Mouse (Mus musculus) liver, adult 10 weeks (tissue): ENCODE measurements around the gene Arrdc1. TPM values are rescaled to one million over a fixed set of nuclear protein-coding genes. Genes with fewer than 3 reads are reported as not detected.

Experiments used
- polyA plus RNA-seq: library from polyadenylated mRNA; stranded (reverse); fragments of 350-450 nt; fragmentation: Illumina TruSeq; extraction: RNeasy Lipid Tissue Mini Kit (QIAGEN cat#74804); gene quantifications from one replicate; pipeline ENCODE4 v1.2.3, GENCODE M21; 2014; ENCODE audit warnings: low read depth, low replicate concordance

Arrdc1 gene
- not detected for polyA plus RNA-seq

DNA sequence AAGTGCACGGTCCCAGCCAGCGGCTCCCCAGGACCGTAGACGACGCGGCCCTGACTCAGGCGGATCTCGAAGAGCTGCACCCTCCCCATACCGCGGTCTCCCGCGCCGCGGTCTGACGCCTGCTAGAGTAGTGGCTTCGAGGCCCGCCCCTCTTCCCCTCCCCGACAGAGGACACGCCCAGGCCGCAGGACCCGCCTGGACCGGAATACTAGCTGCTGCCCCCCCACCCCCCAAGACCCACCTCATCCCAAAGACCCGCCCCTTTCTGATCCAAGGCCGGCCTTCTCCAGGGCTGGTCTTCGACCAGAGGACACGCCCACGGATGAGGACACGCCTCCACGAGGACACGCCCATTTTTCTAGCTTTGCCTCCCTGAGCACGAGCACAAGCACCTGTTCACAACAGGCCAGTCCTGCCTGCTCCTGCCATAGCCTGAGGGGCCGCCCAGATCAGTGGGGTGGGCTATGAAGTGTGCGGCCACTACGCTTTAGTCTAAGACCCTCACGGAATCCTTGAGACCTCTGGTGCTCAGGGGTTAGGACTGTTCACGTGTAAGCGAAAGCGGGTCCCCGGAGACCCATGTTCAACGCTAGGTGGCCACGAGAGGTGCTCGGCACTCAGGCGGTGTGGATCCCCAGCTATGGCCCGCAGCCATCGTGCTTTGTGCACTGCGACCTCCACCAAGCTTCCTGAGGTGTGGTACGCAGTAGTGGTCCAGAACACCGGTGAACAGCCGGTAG lies at the start of gene Arrdc1:
TSS of gene Arrdc1 (minus strand) at position 196 of the 740 bp plus-strand sequence.

DNA sequence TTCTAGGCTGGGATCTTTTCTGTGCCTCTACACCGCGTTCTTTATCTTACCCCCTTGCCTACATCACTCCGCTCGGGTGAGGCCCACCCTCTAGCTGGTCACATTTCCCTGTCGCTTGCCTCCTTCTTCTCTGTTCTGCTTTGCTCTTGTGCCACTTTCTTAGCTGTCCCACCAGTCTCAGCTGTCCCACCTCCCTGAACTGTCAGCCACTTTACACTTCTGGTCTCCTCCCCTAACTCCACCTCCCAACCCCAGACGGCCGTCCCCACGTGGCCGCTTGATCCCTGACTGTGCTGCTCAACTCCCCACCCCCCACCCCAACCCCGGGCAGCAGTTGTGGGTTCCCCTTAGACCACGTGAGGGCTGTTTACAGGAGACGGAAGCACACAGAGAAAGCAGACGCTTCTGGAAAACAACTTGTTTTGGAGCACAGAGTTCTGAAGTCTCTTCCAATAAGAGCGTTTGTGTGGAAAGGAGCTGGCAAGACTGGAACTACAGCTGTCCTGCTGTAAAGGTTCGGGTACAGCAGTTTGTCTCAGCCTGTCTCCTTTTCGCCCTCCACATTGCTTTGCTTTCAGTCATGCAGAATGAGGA lies 40.7 kb upstream of the Arrdc1 start, which contains the start of gene Pnpla7:
TSS of gene Pnpla7 (plus strand) at position 330 of the 594 bp plus-strand sequence.

DNA sequence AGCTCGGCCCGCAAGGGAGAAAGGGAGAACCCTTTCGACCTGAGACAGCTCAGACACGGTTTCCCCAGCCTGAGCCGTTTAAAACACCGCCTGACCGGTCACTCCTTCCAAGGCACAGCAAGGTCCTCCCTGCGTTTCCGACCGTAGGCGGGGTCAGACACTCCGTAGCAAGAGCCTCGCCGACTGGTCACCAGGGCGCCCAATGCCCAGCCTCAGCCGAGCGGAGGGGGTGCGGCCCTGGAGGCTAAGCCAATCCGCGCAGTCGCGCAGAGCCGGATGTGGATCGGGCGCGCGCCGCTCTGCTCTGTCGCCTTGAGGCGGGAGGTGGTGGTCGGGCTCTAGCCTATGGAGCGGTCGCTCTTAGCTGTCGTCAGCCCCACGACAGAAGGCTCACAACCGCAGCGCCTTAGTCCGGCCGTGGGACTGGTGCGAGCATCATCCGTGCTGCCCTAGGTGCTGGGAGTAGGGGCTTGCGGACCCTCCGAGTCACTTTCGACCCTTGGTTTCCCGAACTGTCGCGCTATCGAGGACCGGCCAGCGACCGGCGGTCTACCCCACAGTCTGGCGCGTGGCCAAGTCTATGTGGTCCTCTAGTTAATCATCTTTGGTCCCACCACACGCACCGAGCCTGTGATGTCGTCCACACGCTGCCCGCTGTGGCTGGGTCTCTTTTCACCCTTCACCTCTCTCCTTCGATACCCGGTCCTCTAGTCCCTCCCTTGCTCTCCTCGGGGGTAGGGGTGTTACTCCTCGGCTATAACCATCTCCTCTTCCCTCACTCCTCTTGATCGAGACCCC lies 40.1 kb upstream of the Arrdc1 start, which contains the start of gene Mrpl41:
TSS of gene Mrpl41 (minus strand) at position 193 of the 798 bp plus-strand sequence.

DNA sequence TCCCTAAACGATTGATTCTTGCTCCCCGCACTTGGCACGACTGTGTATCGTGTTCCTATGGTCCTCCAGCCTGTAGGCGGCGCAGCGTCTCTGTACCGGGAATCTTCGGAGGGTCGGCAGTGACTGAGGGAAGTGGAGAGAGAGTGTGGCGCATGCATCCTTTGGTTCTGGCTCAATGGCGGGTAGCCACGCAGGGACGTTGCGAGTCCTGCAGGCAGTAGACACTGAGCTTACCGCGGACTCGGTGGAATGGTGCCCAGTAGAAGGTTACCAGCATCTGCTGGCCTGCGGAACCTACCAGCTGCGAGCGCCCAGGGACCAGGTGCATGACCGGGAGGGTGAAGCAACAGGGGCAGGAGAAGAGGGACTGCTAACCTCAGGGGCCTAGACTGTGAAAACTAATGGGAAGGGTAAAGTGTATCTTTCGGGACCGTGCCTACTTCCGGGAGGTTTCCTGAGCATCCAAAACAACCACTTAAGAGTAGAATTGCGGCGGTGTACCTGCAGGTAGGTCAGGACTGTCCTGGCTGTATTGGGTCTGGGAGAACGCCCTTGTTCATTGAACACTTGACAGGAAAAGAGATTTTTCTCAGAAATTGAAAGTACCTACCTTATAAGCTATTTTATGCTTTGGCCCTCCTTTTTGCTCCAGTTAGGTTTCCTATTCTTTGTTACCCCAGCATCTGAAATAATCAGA lies 27.4 kb upstream of the Arrdc1 start, which contains the start of gene Dph7:
TSS of gene Dph7 (plus strand) at position 97 of the 697 bp plus-strand sequence.

DNA sequence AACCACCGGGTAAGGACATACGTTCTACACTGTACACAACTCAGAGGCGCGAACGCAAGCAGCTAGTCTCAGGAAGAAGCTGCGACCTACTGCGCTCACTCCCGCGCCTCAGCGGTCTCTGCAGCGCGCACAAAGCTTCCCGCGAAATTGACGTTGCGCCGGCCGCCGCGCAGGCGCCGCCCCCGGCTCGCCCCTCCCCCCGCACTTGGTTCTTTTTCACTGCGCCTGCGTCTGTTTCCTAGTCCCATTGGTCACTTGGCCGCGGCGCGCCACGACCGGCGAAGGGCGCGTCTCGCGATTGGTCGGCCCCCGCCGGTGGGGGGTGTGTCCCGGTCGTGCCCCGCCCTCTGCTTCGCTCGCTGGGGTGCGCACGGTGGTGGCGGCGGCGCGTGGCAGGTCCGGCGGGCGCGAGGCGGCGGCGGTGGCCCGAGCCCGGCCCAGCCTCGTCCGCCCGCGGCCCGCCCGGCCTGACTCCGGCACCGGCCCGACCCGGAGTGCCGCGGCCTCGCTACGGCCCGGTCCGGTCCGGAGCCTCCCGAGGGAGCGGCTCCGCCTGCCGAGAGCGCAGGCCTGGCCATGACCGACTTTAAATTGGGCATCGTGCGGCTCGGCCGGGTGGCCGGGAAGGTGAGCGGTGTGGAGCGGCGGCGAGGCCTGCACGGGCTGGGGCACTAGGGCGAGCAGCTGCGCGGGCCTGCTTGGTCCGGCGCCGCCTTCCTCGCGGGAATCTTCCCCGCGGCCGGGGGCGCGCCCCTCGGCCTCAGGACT lies 14.6 kb upstream of the Arrdc1 start, which contains the start of gene Zmynd19:
TSS of gene Zmynd19 (plus strand) at position 372 of the 768 bp plus-strand sequence.

DNA sequence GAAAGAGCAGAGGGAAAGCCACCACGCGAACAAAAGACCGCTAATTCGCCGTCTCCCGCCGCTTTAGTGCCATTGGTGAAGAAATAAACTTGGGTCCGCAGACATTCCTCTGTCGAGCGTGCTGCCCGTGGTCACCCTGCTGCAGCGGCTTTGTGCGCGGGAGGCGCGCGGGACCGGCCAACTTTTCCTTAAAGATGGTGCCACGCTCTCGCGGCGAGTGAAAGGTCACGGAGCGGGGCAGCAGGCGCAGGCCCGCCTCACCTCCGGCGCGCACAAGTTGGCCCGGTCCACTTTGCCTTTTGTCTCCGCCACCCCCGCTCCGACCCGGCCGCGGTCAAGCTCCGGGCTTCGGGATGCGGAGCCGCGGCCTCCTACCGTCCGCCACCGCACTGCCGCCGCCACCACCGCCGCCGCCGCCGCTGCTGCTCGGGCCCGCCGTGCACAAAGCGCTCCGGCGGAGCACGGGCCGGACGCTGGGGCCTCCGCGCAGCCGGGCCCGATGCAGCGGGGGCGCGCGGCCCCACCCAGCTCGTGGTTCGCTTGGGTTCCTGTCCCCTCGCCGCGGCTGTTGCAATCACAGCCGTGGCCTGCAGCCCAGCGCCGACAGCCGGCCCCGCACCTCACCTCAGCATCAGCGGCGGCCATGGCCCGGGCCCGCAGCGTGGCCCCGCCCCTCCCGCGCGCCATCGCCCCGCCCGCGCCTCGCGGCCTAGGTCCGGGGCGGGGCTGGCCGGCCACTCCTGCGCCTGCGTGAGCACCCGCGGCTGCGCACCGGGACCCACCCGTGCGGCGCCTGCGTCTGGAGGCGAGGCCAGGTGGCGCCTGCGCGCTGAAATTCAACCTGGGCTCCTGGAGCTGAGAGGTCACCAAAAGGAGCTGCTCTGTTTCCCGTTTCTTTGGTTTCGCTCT lies 15.9 kb downstream of the Arrdc1 start, which contains the start of gene Ehmt1:
TSS of gene Ehmt1 (minus strand) at position 685 of the 909 bp plus-strand sequence.

Other genes with a start within 250 kb of the Arrdc1 start
- not detected for gene Cacna1b, start 172.1 kb downstream of the Arrdc1 start, polyA plus RNA-seq
- gene Ehmt1, start 15.6 kb downstream of the Arrdc1 start, polyA plus RNA-seq = 7.6 TPM
- 3.2 TPM for gene Zmynd19, start 14.5 kb upstream of the Arrdc1 start, polyA plus RNA-seq
- 1.9 TPM for gene Dph7, start 27.1 kb upstream of the Arrdc1 start, polyA plus RNA-seq
- gene Mrpl41, start 39.8 kb upstream of the Arrdc1 start, polyA plus RNA-seq = 22.5 TPM
- gene Pnpla7, start 40.8 kb upstream of the Arrdc1 start, polyA plus RNA-seq = 26.6 TPM
- gene Nsmf, start 119.1 kb upstream of the Arrdc1 start, polyA plus RNA-seq = 16.6 TPM
- gene Entpd8, start 145.1 kb upstream of the Arrdc1 start, polyA plus RNA-seq = 33.1 TPM
- gene Noxa1, start 159.9 kb upstream of the Arrdc1 start, polyA plus RNA-seq = not detected
- 0.61 TPM for gene Nrarp, start 245.5 kb upstream of the Arrdc1 start, polyA plus RNA-seq